Mouse (Mus musculus) brown adipose tissue, adult 24 weeks (tissue): ENCODE results near the gene Ky. TPM values are rescaled to one million over a fixed set of nuclear protein-coding genes. Genes with fewer than 3 reads are reported as not detected.

Source experiments
- H3K27ac ChIP-seq: fragments of 200-500 bp; replicated peaks from 2 replicates; pipeline ENCODE4 v1.5.1; 2012; ENCODE audit warnings: low read depth, mild to moderate bottlenecking, low read length
- H3K4me1 ChIP-seq: fragments of 200-500 bp; 2 replicates; pipeline ENCODE4 v1.6.1; 2012; ENCODE audit warnings: low read length, mixed read lengths; ENCODE audit not compliant: control insufficient read depth, insufficient read depth, insufficient read length
- H3K4me3 ChIP-seq: fragments of 200-500 bp; 2 replicates; pipeline ENCODE4 v1.5.1; 2012; ENCODE audit warnings: low read depth, mild to moderate bottlenecking, low read length, moderate library complexity; ENCODE audit not compliant: insufficient read depth
- polyA plus RNA-seq: library from polyadenylated mRNA; stranded (reverse); fragments of >200 nt; gene quantifications from 2 replicates; pipeline ENCODE4 v1.2.4, GENCODE M21; 2012; ENCODE audit not compliant: missing spikeins, insufficient read depth, insufficient read length

Gene Ky
- polyA plus RNA-seq, 1 experiment: 0.75 TPM

DNA sequence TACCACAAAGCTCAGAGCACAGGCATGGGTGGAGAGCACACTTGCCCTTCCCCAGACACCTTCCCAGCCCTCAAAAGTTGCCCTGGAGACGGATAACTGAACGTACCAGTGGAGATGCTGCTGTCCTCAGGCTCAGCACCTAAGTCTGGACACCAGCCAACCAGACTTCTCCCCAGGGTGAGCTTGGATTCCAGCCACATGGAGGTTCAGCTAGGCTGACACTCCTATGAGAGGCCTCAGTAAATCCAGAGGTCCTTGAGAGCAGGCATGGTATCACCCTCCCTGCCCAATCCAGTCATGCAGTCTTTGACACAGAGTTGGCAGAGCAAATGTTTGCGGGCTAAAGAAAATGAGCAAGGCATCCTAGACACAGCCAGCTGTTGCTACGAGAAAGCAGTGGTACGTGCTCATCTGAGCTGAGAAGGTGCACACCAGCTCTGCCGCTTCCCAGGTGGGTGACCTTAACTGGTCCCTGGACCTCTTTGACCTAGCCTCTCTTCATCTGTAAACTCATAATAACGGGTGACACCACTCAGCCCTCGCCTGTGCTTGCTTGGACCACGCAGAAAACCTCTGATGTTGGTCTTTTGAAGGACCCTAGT, 8.4 kb upstream of the Ky start:
- no peak overlapping the region for H3K27ac ChIP-seq

GRCm38 (mm10) chr9:102497833-102498430, 7.6 kb upstream of the Ky start:
- Histone ChIP-seq H3K4me1 (no peaks in the 10 kb centered on the region), H3K4me3 (no peak overlapping the region), H3K27ac (no peak overlapping the region)

More for the DNA sequence above, 8.4 kb upstream of the Ky start:
- no peaks in the 10 kb centered on the region for H3K4me1 ChIP-seq
- no peak overlapping the region for H3K4me3 ChIP-seq

GRCm38 (mm10) chr9:102498701-102499100, 6.8 kb upstream of the Ky start:
- Histone ChIP-seq H3K27ac (no peak overlapping the region), H3K4me3 (no peak overlapping the region), H3K4me1 (no peaks in the 10 kb centered on the region)

GRCm38 (mm10) chr9:102499266-102499665, 6.3 kb upstream of the Ky start:
- no peak overlapping the region for H3K4me3 ChIP-seq
- no peak overlapping the region for H3K27ac ChIP-seq
- no peaks in the 10 kb centered on the region for H3K4me1 ChIP-seq

DNA sequence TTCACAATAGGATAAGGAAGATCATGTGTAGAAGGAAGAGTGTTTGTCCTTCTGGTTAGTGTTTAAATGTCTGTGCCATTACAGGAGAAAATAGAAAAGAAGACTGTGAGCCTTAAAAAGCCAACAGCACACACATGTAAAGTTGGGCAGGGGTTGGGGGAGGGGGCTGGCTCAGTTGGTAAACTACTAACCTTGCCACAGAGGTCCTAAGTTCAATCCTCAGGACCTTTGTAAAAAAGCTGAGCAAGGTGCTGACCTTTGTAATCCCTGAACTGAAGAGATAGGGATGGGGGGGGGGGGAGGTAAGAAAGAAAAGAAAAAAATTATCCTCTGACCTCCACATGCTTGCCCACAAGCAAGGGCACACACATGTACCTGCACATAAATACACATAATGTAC, 5.8 kb upstream of the Ky start:
- no peak overlapping the region for H3K27ac ChIP-seq
- H3K4me1 ChIP-seq: no peaks in the 10 kb centered on the region
- no peak overlapping the region for H3K4me3 ChIP-seq

DNA sequence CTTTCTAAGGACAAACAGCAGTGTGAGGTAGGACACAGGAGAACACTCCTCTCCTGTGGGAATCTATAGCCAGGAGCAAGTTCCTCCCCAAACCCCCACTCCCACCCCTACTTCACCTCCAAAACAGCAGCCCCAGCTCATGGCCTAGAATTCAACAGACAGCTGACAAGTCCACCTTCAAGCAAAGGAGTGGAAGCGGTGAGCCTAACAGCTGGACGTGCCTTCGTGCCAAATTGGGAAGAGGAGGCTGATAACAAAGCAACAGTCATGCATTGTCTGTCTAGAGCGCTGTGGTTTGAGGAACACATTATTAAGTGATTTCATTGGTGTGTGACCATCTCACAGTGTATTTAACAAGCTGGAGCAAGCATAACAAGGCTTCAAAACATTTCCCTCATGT, 4.4 kb upstream of the Ky start:
- Histone ChIP-seq H3K27ac (no peak overlapping the region), H3K4me1 (no peaks in the 10 kb centered on the region), H3K4me3 (no peak overlapping the region)

DNA sequence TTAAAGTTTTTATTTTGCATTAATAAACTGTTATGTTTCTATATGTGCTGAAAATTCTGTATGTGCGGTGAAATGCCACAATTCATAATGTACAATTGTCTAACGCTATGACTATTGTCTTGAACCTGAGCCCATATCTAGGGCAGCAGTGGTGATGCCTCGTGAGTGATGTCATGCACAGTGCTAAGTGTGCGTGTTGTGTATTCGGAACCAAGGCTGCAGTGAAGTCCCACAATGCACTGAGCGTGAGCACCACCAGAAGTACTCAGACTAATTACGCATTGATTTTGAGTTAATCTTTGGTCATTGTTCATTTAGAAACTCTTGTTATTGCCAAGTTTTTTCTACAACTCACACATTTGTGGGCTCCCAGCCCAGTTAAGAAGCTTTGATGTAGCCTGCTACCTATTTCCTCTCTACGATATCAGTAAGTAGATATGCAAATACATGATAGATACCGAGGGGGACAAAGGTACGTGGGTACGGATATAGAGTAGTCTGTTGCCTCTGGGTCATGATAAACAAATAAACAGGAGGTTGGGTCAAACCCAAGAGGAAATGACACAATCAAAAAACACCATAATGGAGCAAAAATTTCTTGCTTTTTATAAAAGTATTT, 3.4 kb upstream of the Ky start:
- Histone ChIP-seq H3K4me3 (no peak overlapping the region), H3K4me1 (no peaks in the 10 kb centered on the region), H3K27ac (no peak overlapping the region)

DNA sequence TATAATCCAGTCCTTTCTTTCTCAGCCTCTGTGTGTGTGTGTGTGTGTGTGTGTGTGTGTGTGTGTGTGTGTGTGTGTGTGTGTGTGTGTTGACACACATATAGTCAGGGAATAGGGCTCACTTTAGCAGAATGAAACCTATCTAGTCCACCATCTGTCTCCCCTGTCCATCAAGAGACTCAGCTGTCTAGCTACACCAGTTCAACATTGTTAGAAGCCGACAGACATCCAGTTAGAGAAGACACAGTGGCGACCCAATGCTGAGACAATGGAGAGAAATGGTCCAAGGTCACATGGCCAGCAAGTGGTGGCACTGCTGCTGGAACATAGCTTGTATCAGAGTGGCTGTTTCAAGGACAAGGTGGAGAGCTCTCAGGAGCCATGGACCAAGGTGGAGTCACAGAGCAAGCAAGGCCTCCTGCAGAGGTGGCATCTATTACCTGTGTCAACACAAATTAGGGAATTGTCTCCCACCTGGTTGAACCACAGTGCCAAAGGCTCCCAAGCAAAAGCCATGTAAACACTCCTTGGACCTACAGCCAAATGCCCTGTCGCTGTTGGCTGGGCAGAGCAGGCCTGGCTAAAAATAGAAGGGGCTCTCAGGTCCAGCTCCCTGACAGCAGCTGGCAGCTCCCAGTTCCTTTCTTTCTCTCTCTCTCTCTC, 703 bp upstream of the Ky start:
- H3K4me1 ChIP-seq: no peaks in the 10 kb centered on the region
- H3K27ac ChIP-seq: no peak overlapping the region
- no peak overlapping the region for H3K4me3 ChIP-seq

GRCm38 (mm10) chr9:102508315-102508714, 2.8 kb downstream of the Ky start:
- Histone ChIP-seq H3K4me1 (no peaks in the 10 kb centered on the region), H3K27ac (no peak overlapping the region), H3K4me3 (no peak overlapping the region)

- Histone ChIP-seq H3K4me3 (no peak overlapping the region), H3K27ac (no peak overlapping the region), H3K4me1 (no peaks in the 10 kb centered on the region)
These were observed 5.9 kb downstream of the Ky start for GRCm38 (mm10) chr9:102511423-102511822.

DNA sequence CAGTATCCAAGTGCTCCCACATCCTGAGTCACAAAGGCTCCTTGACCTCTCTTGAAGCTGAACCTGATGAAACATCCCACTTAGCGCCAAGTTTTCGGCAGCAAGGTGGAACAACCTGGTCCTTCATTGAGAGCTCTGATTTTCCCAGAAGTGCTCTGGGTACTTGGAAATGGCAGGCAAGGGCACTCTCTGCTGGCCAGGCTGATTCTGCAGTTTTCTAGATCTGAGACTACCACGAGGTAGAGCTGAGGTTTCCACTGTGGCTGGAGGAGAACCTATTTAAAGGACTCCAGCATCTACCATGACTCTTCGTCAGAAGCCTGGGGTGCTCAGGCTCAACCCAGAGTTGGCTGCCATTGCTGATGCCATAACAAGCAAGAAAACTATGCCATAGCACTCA, 8.0 kb downstream of the Ky start:
- Histone ChIP-seq H3K27ac (no peak overlapping the region), H3K4me1 (no peaks in the 10 kb centered on the region), H3K4me3 (no peak overlapping the region)

DNA sequence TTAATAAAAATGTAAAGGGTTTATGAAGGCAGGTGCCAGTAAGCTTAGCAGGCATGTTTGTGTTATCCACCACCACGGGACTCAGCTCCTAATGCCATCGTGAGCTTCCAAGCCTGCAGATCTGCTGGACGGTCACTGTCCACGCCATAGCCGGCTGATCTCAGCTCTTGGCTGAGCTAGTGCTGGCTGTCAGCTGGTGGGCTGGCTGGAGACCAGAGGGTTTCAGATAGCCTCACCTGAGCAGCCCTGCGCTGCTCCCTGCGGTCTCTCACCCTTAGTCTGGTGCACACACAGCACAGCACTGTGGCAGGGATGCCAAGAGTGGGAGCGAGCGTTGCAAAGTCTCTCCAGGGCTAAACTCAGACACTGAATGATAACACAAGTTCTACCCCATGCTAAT, 12.9 kb downstream of the Ky start:
- Histone ChIP-seq H3K4me1 (no peaks in the 10 kb centered on the region), H3K4me3 (no peak overlapping the region), H3K27ac (no peak overlapping the region)

DNA sequence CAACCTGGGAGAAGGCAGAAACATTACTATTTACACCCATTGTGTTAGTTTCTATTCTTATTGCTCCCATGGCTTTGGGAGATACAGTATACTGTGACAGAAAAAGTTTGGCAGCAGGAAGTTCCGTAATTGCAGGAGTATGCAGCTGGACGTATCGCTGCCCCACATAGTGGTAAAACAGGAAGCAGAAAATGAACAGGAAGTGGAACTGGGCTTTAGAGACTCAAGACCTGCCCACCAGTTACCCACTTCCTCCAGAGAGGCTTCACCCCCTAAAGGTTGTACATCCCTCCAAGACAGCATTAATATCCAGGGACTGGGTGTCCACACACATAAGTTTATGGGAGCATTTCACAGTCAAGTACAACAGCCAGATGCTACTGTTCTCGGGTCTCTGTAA, 15.8 kb downstream of the Ky start:
- Histone ChIP-seq H3K27ac (no peak overlapping the region), H3K4me3 (no peak overlapping the region), H3K4me1 (no peaks in the 10 kb centered on the region)

DNA sequence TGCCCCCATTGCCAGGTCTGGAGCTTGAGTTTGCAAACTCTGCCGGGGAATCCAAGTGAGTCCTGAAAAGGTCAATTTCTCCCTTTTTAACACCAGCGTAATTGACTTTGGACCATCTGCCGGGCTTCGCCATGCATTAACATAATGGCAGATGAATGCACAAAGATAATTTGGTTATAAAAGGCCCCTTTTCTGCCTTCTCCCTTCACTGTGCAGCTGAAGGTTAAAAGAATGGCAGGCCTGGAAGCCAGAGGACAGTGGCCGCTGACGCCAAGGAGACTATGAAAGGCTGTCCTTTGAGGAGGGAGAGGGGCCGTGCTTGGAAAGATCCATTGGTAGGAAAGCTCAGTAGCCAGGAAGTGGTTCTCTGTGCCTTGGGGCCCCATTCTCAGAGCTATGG, 22.6 kb downstream of the Ky start:
- no peaks in the 10 kb centered on the region for H3K4me1 ChIP-seq
- H3K4me3 ChIP-seq: no peak overlapping the region
- no peak overlapping the region for H3K27ac ChIP-seq

DNA sequence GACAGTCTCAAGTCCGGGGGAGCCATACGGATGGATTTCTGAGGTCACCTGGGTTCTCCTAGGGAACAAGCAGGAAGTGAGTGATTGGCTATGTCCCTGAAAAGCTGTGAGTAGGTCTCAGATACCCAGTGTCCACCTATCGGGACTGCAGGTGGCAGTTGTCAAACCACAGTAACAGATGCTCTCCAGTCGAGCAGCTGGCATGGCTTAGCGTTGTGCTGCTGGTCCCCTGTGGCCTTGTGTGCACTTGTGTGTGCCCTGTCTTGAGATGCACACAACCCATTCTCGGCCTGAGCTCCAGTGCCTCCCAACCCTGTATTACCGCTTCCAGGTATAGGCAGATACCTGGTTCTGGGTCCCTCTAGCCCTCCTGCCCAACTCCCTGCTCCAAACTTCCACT, 23.0 kb downstream of the Ky start:
- no peaks in the 10 kb centered on the region for H3K4me1 ChIP-seq
- no peak overlapping the region for H3K27ac ChIP-seq
- H3K4me3 ChIP-seq: no peak overlapping the region

GRCm38 (mm10) chr9:102529008-102529407, 23.5 kb downstream of the Ky start:
- H3K27ac ChIP-seq: no peak overlapping the region
- H3K4me1 ChIP-seq: no peaks in the 10 kb centered on the region
- H3K4me3 ChIP-seq: no peak overlapping the region
